Mouse (Mus musculus) lung, postnatal 0 days (tissue): ENCODE measurements around the gene Hrh2. TPM values are rescaled to one million over a fixed set of nuclear protein-coding genes. Genes with fewer than 3 reads are reported as not detected.

Experiments used
- ATAC-seq: fragments of 200-750 bp; cut with Nextera tagmentation; 2 replicates; pipeline ENCODE4 v1.8.0; 2017; ENCODE audit warnings: moderate library complexity
- DNase-seq: peaks from one replicate; pipeline ENCODE4 v3.0.0-alpha.2; 2016; ENCODE audit warnings: low spot score
- H3K27ac ChIP-seq: fragments of 300-500 bp; sonication (generic); 2 replicates; pipeline ENCODE4 v1.5.1; 2014; ENCODE audit warnings: antibody characterized with exemption, mild to moderate bottlenecking, low read length, mixed read lengths
- H3K27me3 ChIP-seq: fragments of 300-500 bp; sonication (generic); replicated peaks from 2 replicates; pipeline ENCODE4 v1.6.1; 2014; ENCODE audit warnings: low read length, mixed read lengths; ENCODE audit not compliant: insufficient read depth
- H3K36me3 ChIP-seq: fragments of 300-500 bp; sonication (generic); 2 replicates; pipeline ENCODE4 v1.6.1; 2014; ENCODE audit warnings: low read length, mixed read lengths; ENCODE audit not compliant: insufficient read depth
- H3K4me1 ChIP-seq: fragments of 300-500 bp; sonication (generic); 2 replicates; pipeline ENCODE4 v1.6.1; 2014; ENCODE audit warnings: antibody characterized with exemption, low read depth, low read length, mixed read lengths; ENCODE audit not compliant: insufficient read depth
- H3K4me2 ChIP-seq: fragments of 300-500 bp; sonication (generic); replicated peaks from 2 replicates; pipeline ENCODE4 v1.6.1; 2014; ENCODE audit warnings: low read depth, mild to moderate bottlenecking, low read length, moderate library complexity, mixed read lengths
- H3K4me3 ChIP-seq: fragments of 300-500 bp; sonication (generic); 2 replicates; pipeline ENCODE4 v1.5.1; 2014; ENCODE audit warnings: low read depth, low read length
- H3K9ac ChIP-seq: fragments of 300-500 bp; sonication (generic); replicated peaks from 2 replicates; pipeline ENCODE4 v1.6.1; 2014; ENCODE audit warnings: low read depth, mild to moderate bottlenecking
- H3K9me3 ChIP-seq: fragments of 300-500 bp; sonication (generic); 2 replicates; pipeline ENCODE4 v1.6.1; 2016; ENCODE audit warnings: low read length, mixed read lengths
- CTCF ChIP-seq: IDR thresholded peaks from 2 replicates; pipeline ENCODE4 v1.5.1; 2016; ENCODE audit warnings: antibody characterized with exemption, mild to moderate bottlenecking
- EP300 ChIP-seq: IDR thresholded peaks from 2 replicates; pipeline ENCODE4 v1.6.1; 2016; ENCODE audit warnings: antibody characterized with exemption, mild to moderate bottlenecking, control low read depth
- WGBS: fragments of 180-500 bp; shearing (Covaris S2); extraction: QIAGEN DNeasy Blood & Tissue Kit; methylation state at CpG from one replicate; pipeline ENCODE4 v1.1.7; 2014; 5-methylcytosine and 5-hydroxymethylcytosine counted together
- polyA plus RNA-seq: library from polyadenylated mRNA; unstranded; fragments of >200 nt; fragmentation: Nextera tagmentation; extraction: Ambion mirVana; gene quantifications from 2 replicates; pipeline ENCODE4 v1.2.1, GENCODE M21; 2015

Gene Hrh2
- polyA plus RNA-seq, 1 experiment from 2014 or later: 0.12 TPM

DNA sequence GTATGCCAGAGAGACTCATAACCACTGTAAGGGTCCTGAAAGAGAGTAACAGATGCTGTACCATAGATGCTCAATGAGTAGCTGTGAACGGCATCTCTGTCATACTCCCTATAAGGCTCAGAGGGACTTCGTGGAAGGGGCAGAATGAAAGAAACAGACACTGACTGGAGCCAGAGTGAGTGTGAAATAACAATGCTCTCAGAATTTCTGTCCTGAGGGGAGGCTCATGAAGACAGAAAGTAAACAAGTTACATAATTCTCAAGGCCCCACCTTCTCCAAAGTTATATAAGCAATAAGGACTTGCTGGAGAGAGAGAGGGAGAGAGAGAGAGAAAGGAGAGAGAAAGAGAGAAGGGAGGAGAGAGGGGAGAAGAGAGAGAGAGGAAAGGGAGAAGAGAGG lies 36.1 kb upstream of the Hrh2 start:
- 74% methylated on average over 2 of the region's 2 CpGs for WGBS
- H3K36me3 ChIP-seq: no peaks in the 10 kb centered on the region
- no peak overlapping the region for H3K9ac ChIP-seq
- H3K4me2 ChIP-seq: no peak overlapping the region
- no peak for DNase-seq
- TF ChIP-seq EP300 (no peak), CTCF (no peak)
- no peak overlapping the region for H3K27ac ChIP-seq
- no peaks in the 10 kb centered on the region for H3K4me1 ChIP-seq
- no peak overlapping the region for H3K4me3 ChIP-seq
- no peak for ATAC-seq
- no peaks in the 10 kb centered on the region for H3K9me3 ChIP-seq
- no peaks in the 10 kb centered on the region for H3K27me3 ChIP-seq

DNA sequence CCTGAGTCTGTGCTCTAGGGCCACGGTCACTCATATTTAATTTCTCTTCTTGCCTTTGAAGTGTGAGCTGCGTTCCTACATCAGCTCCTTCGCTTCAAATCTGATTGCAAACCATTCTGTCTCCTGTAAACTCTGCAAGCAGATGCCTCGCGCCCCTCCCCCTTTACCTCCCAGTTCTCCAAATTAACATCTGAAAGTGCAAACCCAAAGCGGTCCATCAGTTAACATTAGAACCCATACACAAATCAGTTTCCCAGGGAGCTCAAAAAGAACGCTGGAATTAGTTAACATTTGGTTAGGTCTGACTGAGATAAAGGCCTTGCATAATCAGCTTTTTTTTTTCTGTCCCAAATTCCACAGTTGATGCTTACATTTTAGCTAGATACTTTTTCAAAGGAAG lies 32.7 kb upstream of the Hrh2 start:
- Histone ChIP-seq H3K27ac (no peak overlapping the region), H3K9me3 (no peaks in the 10 kb centered on the region), H3K27me3 (no peaks in the 10 kb centered on the region), H3K9ac (no peak overlapping the region), H3K4me2 (no peak overlapping the region), H3K36me3 (no peaks in the 10 kb centered on the region), H3K4me1 (no peaks in the 10 kb centered on the region), H3K4me3 (no peak overlapping the region)
- TF ChIP-seq CTCF: no peak
- no peak for DNase-seq
- ATAC-seq: no peak
- 22% methylated on average over 7 of the region's 7 CpGs for WGBS

DNA sequence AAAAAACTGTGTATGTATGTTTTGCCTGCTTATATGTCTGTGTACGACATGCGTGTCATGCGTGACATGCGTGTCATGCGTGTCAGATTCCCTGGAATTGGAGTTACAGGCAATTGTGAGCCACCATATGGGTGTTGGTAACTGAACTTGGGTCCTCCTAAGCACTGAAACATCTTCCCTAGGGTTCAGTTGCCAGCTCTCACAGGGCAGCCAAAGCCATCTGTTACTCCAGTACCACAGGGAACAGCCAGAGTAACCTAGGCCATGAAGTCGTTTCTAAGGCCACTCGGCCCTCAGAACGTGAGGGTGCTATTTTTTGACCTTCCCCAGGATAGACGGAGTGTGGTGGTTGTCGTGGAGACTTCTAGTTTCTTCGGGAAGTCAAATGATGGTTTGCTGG lies 32.2 kb upstream of the Hrh2 start:
- no peak overlapping the region for H3K9ac ChIP-seq
- 64% methylated on average over 11 of the region's 11 CpGs for WGBS
- no peaks in the 10 kb centered on the region for H3K4me1 ChIP-seq
- no peaks in the 10 kb centered on the region for H3K9me3 ChIP-seq
- H3K27ac ChIP-seq: no peak overlapping the region
- H3K4me2 ChIP-seq: no peak overlapping the region
- no peaks in the 10 kb centered on the region for H3K36me3 ChIP-seq
- no peak for ATAC-seq
- no peak for TF ChIP-seq CTCF
- no peak for TF ChIP-seq EP300
- no peak overlapping the region for H3K4me3 ChIP-seq
- DNase-seq: no peak
- H3K27me3 ChIP-seq: no peaks in the 10 kb centered on the region

DNA sequence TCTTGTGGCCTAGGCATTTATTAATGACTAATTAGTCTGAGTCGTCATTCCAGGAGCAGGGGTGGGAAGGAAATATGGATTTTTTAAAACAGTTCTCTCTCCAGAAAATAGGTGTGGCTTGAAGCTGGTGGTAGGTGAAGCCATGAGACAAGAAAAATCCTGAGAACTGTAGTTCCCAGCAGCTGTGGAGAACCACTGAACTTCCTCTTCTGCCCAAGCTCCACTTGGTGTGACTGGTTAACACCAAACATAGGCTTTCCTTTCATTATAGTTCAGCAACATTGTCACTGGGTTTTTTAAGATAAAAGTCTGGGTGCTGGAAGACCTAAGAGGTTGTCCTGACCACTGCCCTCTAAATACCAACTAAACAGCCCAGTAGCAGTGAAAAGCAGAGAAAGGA lies 31.4 kb upstream of the Hrh2 start:
- ATAC-seq (no peak), DNase-seq (no peak)
- TF ChIP-seq EP300: no peak
- no peak for TF ChIP-seq CTCF
- 15% methylated on average over 1 of the region's 1 CpGs for WGBS
- Histone ChIP-seq H3K9me3 (no peaks in the 10 kb centered on the region), H3K9ac (no peak overlapping the region), H3K4me3 (no peak overlapping the region), H3K4me1 (no peaks in the 10 kb centered on the region), H3K4me2 (no peak overlapping the region), H3K27ac (no peak overlapping the region), H3K36me3 (no peaks in the 10 kb centered on the region), H3K27me3 (no peaks in the 10 kb centered on the region)

DNA sequence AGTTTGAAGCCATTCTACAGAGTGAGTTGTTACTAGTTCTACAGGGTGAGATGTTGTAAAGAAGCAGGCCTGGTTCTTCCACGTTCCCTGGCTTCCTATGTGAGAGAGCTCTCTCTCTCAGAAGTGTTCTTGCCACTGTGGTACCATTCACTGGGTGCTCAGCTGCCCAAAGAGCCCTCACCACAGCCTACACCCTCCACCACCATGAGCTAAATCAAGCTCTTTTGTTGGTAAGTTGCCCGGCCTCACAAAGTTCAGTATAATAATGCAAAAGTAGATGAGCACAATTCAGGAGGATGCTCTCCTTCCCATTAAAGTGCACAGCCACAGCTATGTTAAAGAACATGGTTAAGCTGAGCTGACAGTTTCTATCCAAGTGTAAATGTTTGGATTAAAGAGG lies 30.4 kb upstream of the Hrh2 start:
- DNase-seq: no peak
- no peak for TF ChIP-seq CTCF
- no peak for TF ChIP-seq EP300
- WGBS: 78% methylated on average over 2 of the region's 2 CpGs
- Histone ChIP-seq H3K4me2 (no peak overlapping the region), H3K4me1 (no peaks in the 10 kb centered on the region), H3K27me3 (no peaks in the 10 kb centered on the region), H3K9ac (no peak overlapping the region), H3K4me3 (no peak overlapping the region), H3K36me3 (no peaks in the 10 kb centered on the region), H3K9me3 (no peaks in the 10 kb centered on the region), H3K27ac (no peak overlapping the region)
- ATAC-seq: no peak

DNA sequence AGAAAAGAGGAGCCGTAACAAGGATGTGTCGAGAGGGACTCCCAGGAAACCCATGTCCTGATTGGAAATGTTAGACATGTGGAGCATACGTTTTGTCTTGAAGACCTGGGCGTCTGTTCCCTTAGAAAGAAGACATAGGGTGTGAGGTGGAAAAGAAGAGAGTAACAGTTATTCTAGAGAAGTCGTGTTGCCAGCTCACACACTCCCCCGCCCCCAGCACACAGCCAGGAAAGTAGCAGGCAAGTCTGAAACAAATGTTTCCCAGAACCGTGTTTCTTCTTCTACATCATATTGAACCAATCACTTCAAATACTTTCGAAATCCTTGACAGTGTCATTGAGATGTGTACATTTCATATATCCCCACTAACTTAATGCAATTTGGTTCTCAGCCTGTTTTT lies 28.6 kb upstream of the Hrh2 start:
- no peaks in the 10 kb centered on the region for H3K4me1 ChIP-seq
- ATAC-seq (no peak), DNase-seq (peak; percentile 22)
- no peak overlapping the region for H3K27ac ChIP-seq
- no peaks in the 10 kb centered on the region for H3K36me3 ChIP-seq
- no peak overlapping the region for H3K9ac ChIP-seq
- no peaks in the 10 kb centered on the region for H3K27me3 ChIP-seq
- TF ChIP-seq CTCF: no peak
- 67% methylated on average over 8 of the region's 8 CpGs for WGBS
- H3K4me2 ChIP-seq: no peak overlapping the region
- H3K9me3 ChIP-seq: no peaks in the 10 kb centered on the region
- H3K4me3 ChIP-seq: no peak overlapping the region

DNA sequence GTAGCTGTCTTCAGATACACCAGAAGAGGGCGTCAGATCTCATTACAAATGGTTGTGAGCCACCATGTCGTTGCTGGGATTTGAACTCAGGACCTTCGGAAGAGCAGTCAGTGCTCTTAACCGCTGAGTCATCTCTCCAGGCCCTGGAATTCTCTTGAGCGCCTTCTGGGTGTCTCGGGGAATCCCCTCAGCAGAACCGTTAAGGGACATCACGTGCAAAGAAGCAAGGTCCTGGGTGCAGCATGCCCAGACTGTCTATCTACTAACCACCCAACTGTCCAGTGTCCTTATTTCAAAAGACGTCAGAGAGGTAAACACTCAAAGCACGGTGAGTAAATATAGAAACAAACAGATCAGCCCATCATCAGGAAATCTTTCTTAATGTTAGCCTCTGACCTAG lies 27.5 kb upstream of the Hrh2 start:
- Histone ChIP-seq H3K4me2 (no peak overlapping the region), H3K4me1 (no peaks in the 10 kb centered on the region), H3K4me3 (no peak overlapping the region), H3K27ac (no peak overlapping the region), H3K9me3 (no peaks in the 10 kb centered on the region), H3K36me3 (no peaks in the 10 kb centered on the region), H3K27me3 (no peaks in the 10 kb centered on the region), H3K9ac (no peak overlapping the region)
- no peak for DNase-seq
- ATAC-seq: no peak
- no peak for TF ChIP-seq EP300
- WGBS: 69% methylated on average over 10 of the region's 10 CpGs
